Comparison of ENCODE assay signal across 10 mouse cellular contexts in the genomic region with DNA sequence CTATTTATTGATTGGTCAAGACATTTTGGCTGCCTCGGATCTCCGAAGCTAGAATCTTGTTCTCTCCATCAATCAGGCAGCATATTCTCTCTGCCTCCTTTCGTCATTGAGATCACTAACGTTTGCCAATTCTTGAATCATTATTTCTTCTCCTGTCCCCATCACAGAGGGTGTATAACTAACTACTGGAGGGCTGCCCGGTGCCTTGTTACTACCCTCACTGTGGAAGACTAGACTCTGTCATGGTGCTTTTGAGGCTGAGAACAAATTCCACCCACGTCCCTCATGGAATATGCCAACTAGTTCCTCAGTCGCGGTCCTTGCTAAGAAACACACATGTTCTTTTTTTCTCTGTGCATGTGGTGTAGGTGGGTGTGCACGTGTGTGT. TPM values are rescaled to one million over a fixed set of nuclear protein-coding genes. Genes with fewer than 3 reads are reported as not detected.
A peak's percentile ranks its signal among the peaks of the same experiment; 100 is the strongest.
DNase-seq lines count a peak whose midpoint lies in the region; TF ChIP-seq lines count a peak whose summit lies in the region.
"Had no signal": no experiment of that assay in that cellular context is flagged by ENCODE, and none has a peak within 500 bp of the region (broad histone marks: within the 10 kb centered on the region; RNA-seq: fewer than 3 reads in every experiment).

No protein-coding gene starts in this region.

- H3K27me3 ChIP-seq in ES-Bruce4 (ENCODE audit: control insufficient read depth, insufficient read depth, low read length, poor library complexity, severe bottlenecking) = no peaks in the 10 kb centered on the region
- H3K27me3 ChIP-seq: CH12.LX had no signal

- no peak for TF ChIP-seq CTCF in ES-Bruce4 (IDR thresholded peaks at IDR 0.05; ENCODE audit: low read depth, low read length)
- no peak for TF ChIP-seq CTCF in cortical plate, adult 2 months (IDR thresholded peaks at IDR 0.05; ENCODE audit: extremely low read depth, insufficient read depth, low read length)

- no peak for TF ChIP-seq EP300 in ES-Bruce4 (IDR thresholded peaks at IDR 0.05; ENCODE audit: insufficient read depth, low read depth, low read length)

- peak; percentile 81 to 93 for DNase-seq in layer of hippocampus, adult 18-20 months (ENCODE audit: low spot score in 2 of 2)
- peak; percentile 65 for DNase-seq in left cerebral cortex, postnatal 4 days
- DNase-seq in thymus, postnatal 0 days (ENCODE audit: low spot score) = no peak
- DNase-seq in urinary bladder, postnatal 36 days (ENCODE audit: low spot score in 2 of 2) = no peak
- no peak for DNase-seq in T-cell, adult 2 months (ENCODE audit: low spot score)
- DNase-seq in spleen, postnatal 4 days (ENCODE audit: low spot score in 2 of 2) = no peak
- DNase-seq: gastrocnemius, postnatal 10 days had no signal

- no peaks in the 10 kb centered on the region for H3K9me3 ChIP-seq in ES-Bruce4 (replicated peaks; ENCODE audit: control insufficient read depth, insufficient read depth, low read length, poor library complexity, severe bottlenecking)

- H3K4me1 ChIP-seq in ES-Bruce4 (ENCODE audit: control insufficient read depth, insufficient read depth, low read length) = peaks cover 10% of the 10 kb centered on the region
- peaks cover 3% of the 10 kb centered on the region for H3K4me1 ChIP-seq in cortical plate, adult 2 months (ENCODE audit: control insufficient read depth, insufficient read depth, low read length)

- TF ChIP-seq POLR2A in ES-Bruce4 (IDR thresholded peaks at IDR 0.05; ENCODE audit: insufficient read depth, low read length) = no peak
- TF ChIP-seq POLR2A in cortical plate, adult 2 months (IDR thresholded peaks at IDR 0.05; ENCODE audit: extremely low read depth, insufficient read depth, low read length) = no peak

- no peaks in the 10 kb centered on the region for H3K36me3 ChIP-seq in ES-Bruce4 (ENCODE audit: control insufficient read depth, insufficient read depth, low read length, poor library complexity, severe bottlenecking)

- no peak overlapping the region for H3K4me3 ChIP-seq in ES-Bruce4 (ENCODE audit: low read depth, low read length)
- H3K4me3 ChIP-seq in cortical plate, adult 2 months (ENCODE audit: insufficient read depth, low read length) = no peak overlapping the region

- intact Hi-C loops in left cerebral cortex, postnatal 4 days (cut with DNase I) = no loop called here

- H3K9ac ChIP-seq in ES-Bruce4 (ENCODE audit: low read depth, poor library complexity, severe bottlenecking) = no peak overlapping the region

- peak overlapping the region; percentile 86 for H3K27ac ChIP-seq in ES-Bruce4 (ENCODE audit: insufficient read depth, low read length)
- H3K27ac ChIP-seq in cortical plate, adult 2 months (ENCODE audit: insufficient read depth, low read length) = peak overlapping the region; percentile 61

RNA-seq across cellular contexts. Expression of gene Paqr8, which starts 15.7 kb away (rescaled TPM):
- polyA plus RNA-seq in ES-Bruce4 (2011; ENCODE audit: insufficient read depth, insufficient read length, low read depth, missing spikeins) = 4.4 and 4.9 TPM in 2 replicates
- polyA plus RNA-seq in cortical plate, adult 2 months (2012; rRNA removed) = 79.4 and 85.9 TPM in 2 replicates
- 100 to 1,000 TPM; 151 to 161 TPM for total RNA-seq in layer of hippocampus, adult 18-20 months (2021)
- total RNA-seq in left cerebral cortex, postnatal 4 days (2021) = 10 to 100 TPM; 37.9 to 44.9 TPM
- 0.73 and 0.94 TPM in 2 replicates for polyA plus RNA-seq in thymus, postnatal 0 days (2015; fragmentation: Nextera tagmentation; extraction: Ambion mirVana)

RNA-seq across cellular contexts. Expression of gene Efhc1, which starts 45.3 kb away (rescaled TPM):
- polyA plus RNA-seq in ES-Bruce4 (2011; ENCODE audit: insufficient read depth, insufficient read length, low read depth, missing spikeins) = 4.2 and 8.2 TPM in 2 replicates
- polyA plus RNA-seq in cortical plate, adult 2 months (2012; rRNA removed) = 2.0 and 2.2 TPM in 2 replicates
- total RNA-seq in layer of hippocampus, adult 18-20 months (2021) = 1 to 10 TPM; 1.2 to 1.8 TPM
- total RNA-seq in left cerebral cortex, postnatal 4 days (2021) = 1 to 10 TPM in 1 of 2 experiments, under 1 TPM in 1; 0.97 to 2.2 TPM
- polyA plus RNA-seq in thymus, postnatal 0 days (2015; fragmentation: Nextera tagmentation; extraction: Ambion mirVana) = 0.88 and 1.3 TPM in 2 replicates
- total RNA-seq: CH12.LX had no signal

Comparison
In these comparisons a context has a peak if more than half of its experiments do, and no peak if none do; other contexts are left out.
1. DNase-seq: peak in layer of hippocampus, adult 18-20 months (2 of 2) and left cerebral cortex, postnatal 4 days (single experiment); none in thymus, postnatal 0 days (single experiment), urinary bladder, postnatal 36 days (0 of 2), T-cell, adult 2 months (single experiment) and spleen, postnatal 4 days (0 of 2).
2. RNA of gene Paqr8, which starts 15.7 kb away (polyA plus RNA-seq): 79.4 to 85.9 TPM in cortical plate, adult 2 months; 4.4 to 4.9 TPM in ES-Bruce4 and 0.73 to 0.94 TPM in thymus, postnatal 0 days; every median in the first group is over 10 times any median in the second.